Mouse (Mus musculus): ENCODE results near the gene Pde4b.

DNA sequence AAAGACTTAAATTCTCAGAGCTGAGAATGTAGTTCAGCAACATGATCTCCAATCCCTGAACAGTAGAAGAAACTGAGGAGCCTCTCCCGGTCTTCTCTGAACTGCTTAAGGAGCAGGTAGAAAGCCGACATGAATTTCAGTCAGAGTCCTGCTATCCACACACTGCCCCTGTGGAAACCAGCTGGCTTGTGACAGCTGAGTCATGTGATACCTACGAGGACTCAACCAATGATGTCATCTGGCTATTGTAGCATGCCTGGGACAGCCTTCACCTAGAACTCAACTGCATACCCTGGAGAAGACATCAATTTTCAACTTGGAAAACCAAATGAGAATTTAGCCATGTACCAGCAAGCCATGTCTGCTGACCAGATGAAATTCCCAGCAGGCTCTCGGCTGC is 245.5 kb downstream of the Pde4b start:
- TF ChIP-seq POLR2A (IDR thresholded peaks at IDR 0.05; ENCODE audit: control insufficient read depth, low read depth, low read length) (no peak), CTCF (IDR thresholded peaks at IDR 0.05; ENCODE audit: control insufficient read depth, insufficient read depth, insufficient replicate concordance, low read depth, low read length) (no peak)

Data from testis, adult 2 months (tissue).